In genomic region chr17:24686514-24686913, GRCm38 (mm10) we compare ENCODE assay signal across 8 mouse cellular contexts. TPM values are rescaled to one million over a fixed set of nuclear protein-coding genes. Genes with fewer than 3 reads are reported as not detected.
DNase-seq lines count a peak whose midpoint lies in the region; ATAC-seq and TF ChIP-seq lines count a peak whose summit lies in the region.

No protein-coding gene starts in this region.

- peaks cover 0 to 12% of the 10 kb centered on the region in 2 experiments; a peak in 3 of 4 replicates for H3K4me1 ChIP-seq in MEL (ENCODE audit: control insufficient read depth in 1 of 2, insufficient read depth in 2 of 2, low read length in 2 of 2)
- peaks cover 31% of the 10 kb centered on the region for H3K4me1 ChIP-seq in forebrain, embryonic 15.5 days
- peaks cover 15% of the 10 kb centered on the region for H3K4me1 ChIP-seq in kidney, postnatal 0 days (replicated peaks; ENCODE audit: insufficient read depth, low read length)

- no peaks in the 10 kb centered on the region for H3K9me3 ChIP-seq in MEL (replicated peaks; ENCODE audit: insufficient read depth, low read length)
- H3K9me3 ChIP-seq in forebrain, embryonic 15.5 days = no peaks in the 10 kb centered on the region
- no peaks in the 10 kb centered on the region for H3K9me3 ChIP-seq in kidney, postnatal 0 days (replicated peaks; ENCODE audit: low read length)

- peaks cover 0 to 3% of the 10 kb centered on the region in 2 experiments; a peak in 1 of 4 replicates for H3K36me3 ChIP-seq in MEL (ENCODE audit: control insufficient read depth in 1 of 2, insufficient read depth in 2 of 2, low read length in 2 of 2)
- H3K36me3 ChIP-seq in forebrain, embryonic 15.5 days = peaks cover 6% of the 10 kb centered on the region
- H3K36me3 ChIP-seq in kidney, postnatal 0 days (ENCODE audit: insufficient read depth, low read length) = 0 out of 2 replicates have a peak, but pooled peaks cover 4% of the 10 kb centered on the region
- H3K36me3 ChIP-seq in macrophage (ENCODE audit: inconsistent target) = peaks cover 7% of the 10 kb centered on the region; the same call in 1 of the 2 replicates

- H3K4me2 ChIP-seq in forebrain, embryonic 15.5 days (replicated peaks) = no peak overlapping the region; the same call in 1 of the 2 replicates
- peak overlapping the region; percentile 1; the same call in 1 of the 2 replicates for H3K4me2 ChIP-seq in kidney, postnatal 0 days (ENCODE audit: low read length)

- intact Hi-C loops in left cerebral cortex, postnatal 36 days (cut with DNase I) = no loop called here

- WGBS in forebrain, embryonic 15.5 days = 36% methylated on average over 16 of the region's 16 CpGs
- WGBS in kidney, postnatal 0 days = 40% methylated on average over 16 of the region's 16 CpGs
- WGBS in macrophage (ENCODE audit: missing documents) = 45% methylated on average over 16 of the region's 16 CpGs

- peak overlapping the region; percentile 24 for H3K9ac ChIP-seq in MEL (ENCODE audit: control insufficient read depth, low read depth, low read length, poor library complexity, severe bottlenecking)
- no peak overlapping the region for H3K9ac ChIP-seq in forebrain, embryonic 15.5 days (replicated peaks)
- no peak overlapping the region for H3K9ac ChIP-seq in kidney, postnatal 0 days (ENCODE audit: low read depth, low read length)

- TF ChIP-seq POLR2A in MEL (IDR thresholded peaks at IDR 0.05; ENCODE audit: control insufficient read depth in 1 of 2, insufficient read depth in 1 of 2, low read depth in 1 of 2, low read length in 2 of 2, poor library complexity in 1 of 2) = 0 out of 4 replicates have a peak, but pooled peaks of 1 of the 2 experiments have one; percentile 9

- DNase-seq in CD4-positive helper T cell, adult 2 months (ENCODE audit: low read depth, low spot score) = peak; percentile 66
- peak; percentile 84 for DNase-seq in MEL (ENCODE audit: low read depth, low spot score)
- peak; percentile 73 for DNase-seq in kidney, postnatal 0 days (ENCODE audit: low spot score)
- peak; percentile 42 for DNase-seq in thymus, postnatal 25 days
- no peak for DNase-seq in left cerebral cortex, postnatal 36 days (ENCODE audit: low spot score in 2 of 2)

- TF ChIP-seq RAD21 in MEL (IDR thresholded peaks at IDR 0.05; ENCODE audit: low read depth, low read length) = no peak

- H3K4me3 ChIP-seq in MEL (ENCODE audit: control insufficient read depth in 1 of 2, insufficient read depth in 1 of 2, low read depth in 2 of 2, low read length in 2 of 2) (peak overlapping the region; percentile 36 to 72), macrophage (ENCODE audit: inconsistent target) (peak overlapping the region; percentile 29; the same call in 1 of the 2 replicates)
- H3K4me3 ChIP-seq in forebrain, embryonic 15.5 days = 0 out of 2 replicates have a peak overlapping the region, but pooled peaks have one; percentile 3
- H3K4me3 ChIP-seq in kidney, postnatal 0 days (replicated peaks; ENCODE audit: low read depth, low read length) = no peak overlapping the region

- no peaks in the 10 kb centered on the region for H3K79me2 ChIP-seq in MEL (ENCODE audit: control insufficient read depth, insufficient read depth, low read length, poor library complexity)
- no peaks in the 10 kb centered on the region for H3K79me2 ChIP-seq in macrophage (ENCODE audit: inconsistent target)

- H3K27me3 ChIP-seq in MEL (ENCODE audit: control insufficient read depth in 1 of 2, insufficient read depth in 2 of 2, low read length in 2 of 2) = no peaks in the 10 kb centered on the region
- H3K27me3 ChIP-seq in forebrain, embryonic 15.5 days = peaks cover 13% of the 10 kb centered on the region
- peaks cover 14% of the 10 kb centered on the region for H3K27me3 ChIP-seq in kidney, postnatal 0 days (ENCODE audit: insufficient read depth, low read length)

- no peak for TF ChIP-seq EP300 in MEL (IDR thresholded peaks at IDR 0.05; ENCODE audit: low read depth in 1 of 2, low read length in 2 of 2)

- ATAC-seq in forebrain, embryonic 15.5 days (replicated peaks) = no peak
- ATAC-seq in kidney, postnatal 0 days (replicated peaks; ENCODE audit: low FRiP score, low read depth) = no peak
- ATAC-seq in frontal cortex, adult (ENCODE audit: low TSS enrichment) = no peak

- H3K27ac ChIP-seq in MEL (ENCODE audit: control insufficient read depth, low read depth, low read length) = peak overlapping the region; percentile 2
- H3K27ac ChIP-seq in forebrain, embryonic 15.5 days (replicated peaks) = no peak overlapping the region
- no peak overlapping the region for H3K27ac ChIP-seq in kidney, postnatal 0 days
- no peak overlapping the region for H3K27ac ChIP-seq in macrophage

- TF ChIP-seq CTCF in MEL (IDR thresholded peaks at IDR 0.05 in 2 of 3, conservative IDR thresholded peaks at IDR 0.05 in 1 of 3; ENCODE audit: control insufficient read depth in 1 of 3, insufficient read depth in 1 of 3, low read depth in 2 of 3, low read length in 3 of 3, poor library complexity in 1 of 3, severe bottlenecking in 1 of 3) = no peak
- no peak for TF ChIP-seq CTCF in kidney, postnatal 0 days (IDR thresholded peaks at IDR 0.05; ENCODE audit: low read depth)

RNA-seq across cellular contexts. Expression of gene Syngr3, which starts 3.2 kb away (rescaled TPM):
- total RNA-seq in MEL (2012; rRNA removed) = 0.15 TPM in 1 of 2 replicates, not detected in the other
- under 1 TPM in 1 of 2 experiments, not detected in 1; 0.68 TPM for polyA plus RNA-seq in MEL (2012; ENCODE audit: insufficient read depth in 1 of 2, insufficient read length in 2 of 2, low read depth in 1 of 2, low replicate concordance in 2 of 2, missing spikeins in 1 of 2)
- polyA plus RNA-seq in forebrain, embryonic 15.5 days (2015; fragmentation: Nextera tagmentation; extraction: Ambion mirVana) = 134 and 145 TPM in 2 replicates
- polyA plus RNA-seq in kidney, postnatal 0 days (2015; fragmentation: Nextera tagmentation; extraction: Ambion mirVana) = 1.4 and 1.7 TPM in 2 replicates
- total RNA-seq in macrophage (2018; cell fraction: chromatin; rRNA removed) = under 1 TPM in 6 of 26 experiments, not detected in 20; 0.33 to 0.71 (median 0.49) TPM
- under 1 TPM in 24 of 26 experiments, not detected in 2; 0.06 to 0.65 (median 0.17) TPM for total RNA-seq in macrophage (2018; cell fraction: cytosol; rRNA removed)
- total RNA-seq in macrophage (2018; cell fraction: nucleus; rRNA removed) = 1 to 10 TPM in 3 of 26 experiments, under 1 TPM in 10, not detected in 13; 0.28 to 2.1 (median 0.72) TPM
- polyA plus RNA-seq in macrophage (2018) = 0.14 to 0.76 TPM (median 0.19 TPM) in 3 replicates
- 100 to 1,000 TPM; 179 to 200 TPM for total RNA-seq in left cerebral cortex, postnatal 36 days (2021)

RNA-seq across cellular contexts. Expression of gene Gfer, which starts 9.4 kb away (rescaled TPM):
- total RNA-seq in MEL (2012; rRNA removed) = 78.6 and 86.8 TPM in 2 replicates
- 10 to 100 TPM in 1 of 2 experiments, not detected in 1; 83.0 TPM for polyA plus RNA-seq in MEL (2012; ENCODE audit: insufficient read depth in 1 of 2, insufficient read length in 2 of 2, low read depth in 1 of 2, low replicate concordance in 2 of 2, missing spikeins in 1 of 2)
- polyA plus RNA-seq in forebrain, embryonic 15.5 days (2015; fragmentation: Nextera tagmentation; extraction: Ambion mirVana) = 38.7 TPM in 2 replicates
- 43.3 and 47.6 TPM in 2 replicates for polyA plus RNA-seq in kidney, postnatal 0 days (2015; fragmentation: Nextera tagmentation; extraction: Ambion mirVana)
- 10 to 100 TPM in 7 of 26 experiments, 1 to 10 TPM in 18, under 1 TPM in 1; 0.97 to 14.5 (median 5.4) TPM for total RNA-seq in macrophage (2018; cell fraction: chromatin; rRNA removed)
- 10 to 100 TPM; 10.6 to 30.4 (median 22.3) TPM for total RNA-seq in macrophage (2018; cell fraction: cytosol; rRNA removed)
- 10 to 100 TPM in 12 of 26 experiments, 1 to 10 TPM in 14; 2.8 to 25.4 (median 9.4) TPM for total RNA-seq in macrophage (2018; cell fraction: nucleus; rRNA removed)
- polyA plus RNA-seq in macrophage (2018) = 16.2 to 28.0 TPM (median 20.3 TPM) in 3 replicates
- 10 to 100 TPM; 18.2 TPM for total RNA-seq in left cerebral cortex, postnatal 36 days (2021)

RNA-seq across cellular contexts. Expression of gene Noxo1, which starts 9.5 kb away (rescaled TPM):
- total RNA-seq in MEL (2012; rRNA removed) = 0.39 and 0.62 TPM in 2 replicates
- polyA plus RNA-seq in MEL (2012; ENCODE audit: insufficient read depth in 1 of 2, insufficient read length in 2 of 2, low read depth in 1 of 2, low replicate concordance in 2 of 2, missing spikeins in 1 of 2) (1 to 10 TPM in 1 of 2 experiments, not detected in 1; 2.4 TPM), macrophage (2018) (0.50 to 3.8 TPM (median 0.72 TPM) in 3 replicates)
- 1.4 and 2.0 TPM in 2 replicates for polyA plus RNA-seq in forebrain, embryonic 15.5 days (2015; fragmentation: Nextera tagmentation; extraction: Ambion mirVana)
- 2.6 and 2.7 TPM in 2 replicates for polyA plus RNA-seq in kidney, postnatal 0 days (2015; fragmentation: Nextera tagmentation; extraction: Ambion mirVana)
- 10 to 100 TPM in 3 of 26 experiments, 1 to 10 TPM in 23; 2.2 to 14.6 (median 7.0) TPM for total RNA-seq in macrophage (2018; cell fraction: chromatin; rRNA removed)
- 1 to 10 TPM in 16 of 26 experiments, under 1 TPM in 10; 0.32 to 2.4 (median 1.2) TPM for total RNA-seq in macrophage (2018; cell fraction: cytosol; rRNA removed)
- 10 to 100 TPM in 2 of 26 experiments, 1 to 10 TPM in 24; 1.4 to 11.1 (median 4.1) TPM for total RNA-seq in macrophage (2018; cell fraction: nucleus; rRNA removed)
- 1 to 10 TPM; 2.1 to 2.9 TPM for total RNA-seq in left cerebral cortex, postnatal 36 days (2021)

RNA-seq across cellular contexts. Expression of gene Zfp598, which starts 17.0 kb away (rescaled TPM):
- 21.9 and 22.2 TPM in 2 replicates for total RNA-seq in MEL (2012; rRNA removed)
- polyA plus RNA-seq in MEL (2012; ENCODE audit: insufficient read depth in 1 of 2, insufficient read length in 2 of 2, low read depth in 1 of 2, low replicate concordance in 2 of 2, missing spikeins in 1 of 2) = 10 to 100 TPM; 59.0 to 80.4 TPM
- polyA plus RNA-seq in forebrain, embryonic 15.5 days (2015; fragmentation: Nextera tagmentation; extraction: Ambion mirVana) = 19.1 and 20.9 TPM in 2 replicates
- 17.5 and 18.1 TPM in 2 replicates for polyA plus RNA-seq in kidney, postnatal 0 days (2015; fragmentation: Nextera tagmentation; extraction: Ambion mirVana)
- 100 to 1,000 TPM in 1 of 26 experiments, 10 to 100 TPM in 25; 23.0 to 109 (median 39.0) TPM for total RNA-seq in macrophage (2018; cell fraction: chromatin; rRNA removed)
- 10 to 100 TPM in 25 of 26 experiments, 1 to 10 TPM in 1; 9.8 to 17.4 (median 13.4) TPM for total RNA-seq in macrophage (2018; cell fraction: cytosol; rRNA removed)
- 10 to 100 TPM; 16.4 to 61.1 (median 29.3) TPM for total RNA-seq in macrophage (2018; cell fraction: nucleus; rRNA removed)
- 8.0 to 14.3 TPM (median 12.2 TPM) in 3 replicates for polyA plus RNA-seq in macrophage (2018)
- total RNA-seq in left cerebral cortex, postnatal 36 days (2021) = 10 to 100 TPM; 30.5 to 45.1 TPM

RNA-seq across cellular contexts. Expression of gene Tbl3, which starts 20.9 kb away (rescaled TPM):
- 102 and 103 TPM in 2 replicates for total RNA-seq in MEL (2012; rRNA removed)
- polyA plus RNA-seq in MEL (2012; ENCODE audit: insufficient read depth in 1 of 2, insufficient read length in 2 of 2, low read depth in 1 of 2, low replicate concordance in 2 of 2, missing spikeins in 1 of 2) (100 to 1,000 TPM in 1 of 2 experiments, not detected in 1; 111 TPM), macrophage (2018) (10.6 to 22.6 TPM (median 18.7 TPM) in 3 replicates)
- 79.5 and 83.9 TPM in 2 replicates for polyA plus RNA-seq in forebrain, embryonic 15.5 days (2015; fragmentation: Nextera tagmentation; extraction: Ambion mirVana)
- 50.5 and 57.3 TPM in 2 replicates for polyA plus RNA-seq in kidney, postnatal 0 days (2015; fragmentation: Nextera tagmentation; extraction: Ambion mirVana)
- 10 to 100 TPM in 25 of 26 experiments, 1 to 10 TPM in 1; 8.7 to 36.7 (median 20.1) TPM for total RNA-seq in macrophage (2018; cell fraction: chromatin; rRNA removed)
- total RNA-seq in macrophage (2018; cell fraction: cytosol; rRNA removed) = 10 to 100 TPM in 25 of 26 experiments, 1 to 10 TPM in 1; 9.6 to 20.1 (median 15.0) TPM
- total RNA-seq in macrophage (2018; cell fraction: nucleus; rRNA removed) = 10 to 100 TPM in 21 of 26 experiments, 1 to 10 TPM in 5; 5.1 to 28.2 (median 13.1) TPM
- total RNA-seq in left cerebral cortex, postnatal 36 days (2021) = 10 to 100 TPM; 26.9 to 29.6 TPM

Comparison
In these comparisons a context has a peak if more than half of its experiments do, and no peak if none do; other contexts are left out.
1. DNase-seq: peak in CD4-positive helper T cell, adult 2 months (single experiment), MEL (single experiment), kidney, postnatal 0 days (single experiment) and thymus, postnatal 25 days (single experiment); none in left cerebral cortex, postnatal 36 days (0 of 2).
2. RNA of gene Syngr3, which starts 3.2 kb away (polyA plus RNA-seq): 134 to 145 TPM in forebrain, embryonic 15.5 days; 1.4 to 1.7 TPM in kidney, postnatal 0 days, 0.68 TPM in MEL and 0.14 to 0.76 TPM in macrophage; every median in the first group is over 10 times any median in the second.